In genomic region chr9:21337652-21338051, GRCm38 (mm10) we compare ENCODE assay signal across 9 mouse cellular contexts. TPM values are rescaled to one million over a fixed set of nuclear protein-coding genes. Genes with fewer than 3 reads are reported as not detected.
DNase-seq lines count a peak whose midpoint lies in the region; ATAC-seq lines count a peak whose summit lies in the region.
"Had no signal": no experiment of that assay in that cellular context is flagged by ENCODE, and none has a peak within 500 bp of the region (broad histone marks: within the 10 kb centered on the region; RNA-seq: fewer than 3 reads in every experiment).

No protein-coding gene starts in this region.

- intact Hi-C loops in heart, postnatal 14 days (cut with DNase I): no loop called here

- WGBS in liver, embryonic 11.5 days: 50% methylated on average over 20 of the region's 20 CpGs

- H3K27ac ChIP-seq in liver, embryonic 11.5 days (ENCODE audit: low read depth, low read length): no peak overlapping the region

- ATAC-seq in liver, embryonic 11.5 days (replicated peaks; ENCODE audit: low FRiP score): no peak
- ATAC-seq in frontal cortex, adult (ENCODE audit: low TSS enrichment): no peak

- DNase-seq in testis, postnatal 10 days (ENCODE audit: low spot score): peak; percentile 63
- DNase-seq in testis, postnatal 14 days (ENCODE audit: low spot score): no peak
- peak; percentile 54 to 71 for DNase-seq in heart, postnatal 14 days
- DNase-seq in liver, embryonic 11.5 days (ENCODE audit: low spot score): no peak
- no peak for DNase-seq in thymus, adult 18-20 months
- DNase-seq in left cerebral cortex, adult 9 months (ENCODE audit: low spot score in 2 of 2): no peak
- DNase-seq in cerebellum, postnatal 25 days: no peak

- no peak overlapping the region for H3K4me3 ChIP-seq in liver, embryonic 11.5 days (ENCODE audit: low read depth, low read length)

- no peaks in the 10 kb centered on the region for H3K27me3 ChIP-seq in liver, embryonic 11.5 days (replicated peaks; ENCODE audit: control insufficient read depth, insufficient read depth, low read length)

- H3K36me3 ChIP-seq in liver, embryonic 11.5 days (ENCODE audit: control insufficient read depth, insufficient read depth, low read length): peaks cover 5% of the 10 kb centered on the region; the same call in 1 of the 2 replicates

- H3K4me1 ChIP-seq in liver, embryonic 11.5 days (replicated peaks; ENCODE audit: control insufficient read depth, insufficient read depth, low read length): peaks cover 9% of the 10 kb centered on the region

- H3K9me3 ChIP-seq in liver, embryonic 11.5 days (ENCODE audit: control insufficient read depth, low read length): no peaks in the 10 kb centered on the region

- H3K9ac ChIP-seq in liver, embryonic 11.5 days (ENCODE audit: low read depth, low read length): no peak overlapping the region

- H3K4me2 ChIP-seq in liver, embryonic 11.5 days: peak overlapping the region; percentile 33

RNA-seq across cellular contexts. Expression of gene Slc44a2, which starts 17.2 kb away (rescaled TPM):
- total RNA-seq in heart, postnatal 14 days (2021): 100 to 1,000 TPM; 105 to 116 TPM
- polyA plus RNA-seq in liver, embryonic 11.5 days (2014; fragmentation: Nextera tagmentation; extraction: Ambion mirVana): 57.2 and 61.2 TPM in 2 replicates

RNA-seq across cellular contexts. Expression of gene Ap1m2, which starts 25.5 kb away (rescaled TPM):
- total RNA-seq in heart, postnatal 14 days (2021): under 1 TPM in 1 of 2 experiments, not detected in 1; 0.12 TPM
- 1.2 and 1.6 TPM in 2 replicates for polyA plus RNA-seq in liver, embryonic 11.5 days (2014; fragmentation: Nextera tagmentation; extraction: Ambion mirVana)
- total RNA-seq: hematopoietic stem cell, adult 5-6 weeks had no signal

RNA-seq across cellular contexts. Expression of gene Ilf3, which starts 30.0 kb away (rescaled TPM):
- 10 to 100 TPM; 30.6 to 31.3 TPM for total RNA-seq in heart, postnatal 14 days (2021)
- 141 and 149 TPM in 2 replicates for polyA plus RNA-seq in liver, embryonic 11.5 days (2014; fragmentation: Nextera tagmentation; extraction: Ambion mirVana)

RNA-seq across cellular contexts. Expression of gene Cdkn2d, which starts 46.4 kb away (rescaled TPM):
- total RNA-seq in heart, postnatal 14 days (2021): 10 to 100 TPM; 17.9 to 21.1 TPM
- polyA plus RNA-seq in liver, embryonic 11.5 days (2014; fragmentation: Nextera tagmentation; extraction: Ambion mirVana): 48.0 and 48.2 TPM in 2 replicates

RNA-seq across cellular contexts. Expression of gene Kri1, which starts 49.9 kb away (rescaled TPM):
- 10 to 100 TPM; 17.0 to 22.6 TPM for total RNA-seq in heart, postnatal 14 days (2021)
- polyA plus RNA-seq in liver, embryonic 11.5 days (2014; fragmentation: Nextera tagmentation; extraction: Ambion mirVana): 19.3 and 24.2 TPM in 2 replicates

Comparison
In these comparisons a context has a peak if more than half of its experiments do, and no peak if none do; other contexts are left out.
1. DNase-seq: peak in testis, postnatal 10 days (single experiment) and heart, postnatal 14 days (2 of 2); none in testis, postnatal 14 days (single experiment), liver, embryonic 11.5 days (single experiment), thymus, adult 18-20 months (0 of 2), left cerebral cortex, adult 9 months (0 of 2) and cerebellum, postnatal 25 days (0 of 2).